Mouse (Mus musculus) G1E (cell line): ENCODE measurements around the gene Itga10.

Experiments used
- CTCF ChIP-seq: IDR thresholded peaks from 2 replicates; pipeline ENCODE4 v1.5.1; 2012; ENCODE audit warnings: low read depth, low read length, inconsistent platforms, mixed read lengths
- GATA1 ChIP-seq: IDR thresholded peaks from 2 replicates; pipeline ENCODE4 v1.6.1; 2012; ENCODE audit warnings: borderline replicate concordance, low read length, inconsistent platforms, mixed read lengths
- GATA2 ChIP-seq: IDR thresholded peaks from 2 replicates; pipeline ENCODE4 v1.6.1; 2012; ENCODE audit warnings: low read depth, low read length, inconsistent platforms, borderline replicate concordance
- POLR2AphosphoS5 ChIP-seq: IDR thresholded peaks from 2 replicates; pipeline ENCODE4 v1.6.1; 2012; ENCODE audit warnings: low read depth, low read length, inconsistent platforms; ENCODE audit not compliant: insufficient replicate concordance
- TAL1 ChIP-seq: conservative IDR thresholded peaks from 2 replicates; pipeline ENCODE4 v1.6.1; 2012; ENCODE audit warnings: low read depth, low read length, inconsistent platforms, mixed read lengths

- TF ChIP-seq TAL1 (no peak), CTCF (no peak), GATA1 (no peak), GATA2 (no peak), POLR2AphosphoS5 (no peak)
These were observed 30.3 kb downstream of the Itga10 start for GRCm38 (mm10) chr3:96675690-96676089.
